Mouse (Mus musculus) embryonic facial prominence, embryonic 11.5 days (tissue): Measurements from ENCODE around the gene Musk. TPM values are rescaled to one million over a fixed set of nuclear protein-coding genes. Genes with fewer than 3 reads are reported as not detected.

ENCODE experiments used
- ATAC-seq: fragments of 200-750 bp; cut with Nextera tagmentation; replicated peaks from 2 replicates; pipeline ENCODE4 v1.8.0; 2017; ENCODE audit warnings: low read depth; ENCODE audit not compliant: insufficient number of reproducible peaks, low FRiP score, low TSS enrichment
- DNase-seq: peaks from one replicate; pipeline ENCODE4 v3.0.0-alpha.2; 2015; ENCODE audit warnings: low spot score
- H3K27ac ChIP-seq: fragments of 300-500 bp; sonication (generic); replicated peaks from 2 replicates; pipeline ENCODE4 v1.5.1; 2014; ENCODE audit warnings: mild to moderate bottlenecking, low read depth, low read length, control low read depth
- H3K27me3 ChIP-seq: fragments of 300-500 bp; sonication (generic); 2 replicates; pipeline ENCODE4 v1.6.1; 2014; ENCODE audit warnings: mild to moderate bottlenecking, low read length, moderate library complexity, mixed read lengths; ENCODE audit not compliant: control insufficient read depth, insufficient read depth
- H3K36me3 ChIP-seq: fragments of 300-500 bp; sonication (generic); replicated peaks from 2 replicates; pipeline ENCODE4 v1.6.1; 2014; ENCODE audit warnings: low read depth, mild to moderate bottlenecking, low read length, moderate library complexity, mixed read lengths; ENCODE audit not compliant: control insufficient read depth, insufficient read depth
- H3K4me1 ChIP-seq: fragments of 300-500 bp; sonication (generic); 2 replicates; pipeline ENCODE4 v1.6.1; 2014; ENCODE audit warnings: low read length, mixed read lengths; ENCODE audit not compliant: control insufficient read depth, insufficient read depth
- H3K4me2 ChIP-seq: fragments of 300-500 bp; sonication (generic); 2 replicates; pipeline ENCODE4 v1.6.1; 2014; ENCODE audit warnings: low read depth, mild to moderate bottlenecking, control low read depth, low read length, moderate library complexity
- H3K4me3 ChIP-seq: fragments of 300-500 bp; sonication (generic); 2 replicates; pipeline ENCODE4 v1.5.1; 2014; ENCODE audit warnings: low read depth, low read length, control low read depth
- H3K9ac ChIP-seq: fragments of 300-500 bp; sonication (generic); replicated peaks from 2 replicates; pipeline ENCODE4 v1.6.1; 2014; ENCODE audit warnings: mild to moderate bottlenecking, control low read depth, low read length
- H3K9me3 ChIP-seq: fragments of 300-500 bp; sonication (generic); replicated peaks from 2 replicates; pipeline ENCODE4 v1.6.1; 2016; ENCODE audit warnings: mild to moderate bottlenecking, low read length, inconsistent platforms, mixed read lengths; ENCODE audit not compliant: control insufficient read depth
- WGBS: fragments of 180-500 bp; shearing (Covaris S2); extraction: QIAGEN DNeasy Blood & Tissue Kit; methylation state at CpG from one replicate; pipeline ENCODE4 v1.1.7; 2014; 5-methylcytosine and 5-hydroxymethylcytosine counted together
- polyA plus RNA-seq: library from polyadenylated mRNA; unstranded; fragments of >200 nt; fragmentation: Nextera tagmentation; extraction: Ambion mirVana; gene quantifications from 2 replicates; pipeline ENCODE4 v1.2.1, GENCODE M21; 2014

The Musk gene
- polyA plus RNA-seq, 1 experiment from 2014 or later = 1.2 TPM

- Histone ChIP-seq H3K27ac (no peak overlapping the region), H3K9ac (no peak overlapping the region), H3K4me2 (no peak overlapping the region), H3K4me1 (no peaks in the 10 kb centered on the region), H3K4me3 (no peak overlapping the region), H3K27me3 (no peaks in the 10 kb centered on the region), H3K9me3 (no peaks in the 10 kb centered on the region), H3K36me3 (no peaks in the 10 kb centered on the region)
- DNase-seq (no peak), ATAC-seq (no peak)
- WGBS = 88% methylated on average over 7 of the region's 7 CpGs
Measured at GRCm38 (mm10) chr4:58350206-58350605, 64.4 kb downstream of the Musk start.

DNA sequence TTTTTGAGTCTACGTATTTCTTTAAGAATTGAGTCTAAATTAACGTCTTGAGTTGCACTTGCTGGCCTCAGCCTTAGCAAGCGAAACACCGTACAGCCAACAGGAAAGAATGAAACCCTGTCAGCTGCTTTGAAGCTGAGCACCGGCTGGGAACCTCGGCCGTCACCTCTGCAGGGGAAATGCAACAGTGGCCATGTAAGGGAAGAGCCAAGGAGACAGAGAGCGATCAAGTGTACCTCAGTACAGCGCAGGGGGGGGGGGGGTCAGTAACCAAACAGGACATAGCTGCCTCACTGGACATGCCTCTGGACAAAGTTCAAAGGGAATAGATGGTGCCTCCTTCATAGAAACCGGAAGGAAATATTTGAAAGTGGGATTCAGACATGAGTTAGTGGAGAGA, 65.4 kb downstream of the Musk start:
- Histone ChIP-seq H3K9ac (no peak overlapping the region), H3K27ac (no peak overlapping the region), H3K27me3 (no peaks in the 10 kb centered on the region), H3K36me3 (no peaks in the 10 kb centered on the region), H3K9me3 (no peaks in the 10 kb centered on the region), H3K4me1 (no peaks in the 10 kb centered on the region), H3K4me3 (no peak overlapping the region), H3K4me2 (no peak overlapping the region)
- DNase-seq (no peak), ATAC-seq (no peak)
- WGBS = 53% methylated on average over 10 of the region's 10 CpGs

DNA sequence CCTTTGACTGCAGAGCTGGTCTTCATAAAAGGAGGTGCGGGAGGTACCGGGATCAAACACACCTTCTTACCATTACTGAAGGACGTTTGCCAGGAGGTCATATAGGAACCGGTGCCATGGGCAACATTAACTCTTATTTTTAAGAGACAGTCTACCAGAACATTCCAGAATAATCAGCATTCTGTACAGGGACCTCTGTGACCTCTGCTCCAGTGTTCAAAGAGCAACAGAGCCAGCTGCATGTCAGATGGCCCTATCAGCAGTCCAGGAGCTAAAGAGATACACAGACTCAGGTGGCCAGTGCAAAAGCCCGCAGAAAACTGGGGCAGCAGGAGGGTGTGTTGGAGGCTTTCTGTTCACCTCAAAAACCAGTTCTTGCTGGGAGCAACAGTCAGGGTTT, 65.8 kb downstream of the Musk start:
- Histone ChIP-seq H3K9me3 (no peaks in the 10 kb centered on the region), H3K9ac (no peak overlapping the region), H3K4me1 (no peaks in the 10 kb centered on the region), H3K27ac (no peak overlapping the region), H3K27me3 (no peaks in the 10 kb centered on the region), H3K4me3 (no peak overlapping the region), H3K36me3 (no peaks in the 10 kb centered on the region), H3K4me2 (no peak overlapping the region)
- DNase-seq (no peak), ATAC-seq (no peak)
- WGBS = 62% methylated on average over 5 of the region's 5 CpGs

GRCm38 (mm10) chr4:58358996-58359395, 73.2 kb downstream of the Musk start:
- Histone ChIP-seq H3K4me1 (no peaks in the 10 kb centered on the region), H3K36me3 (no peaks in the 10 kb centered on the region), H3K4me3 (no peak overlapping the region), H3K4me2 (no peak overlapping the region), H3K27ac (no peak overlapping the region), H3K9ac (no peak overlapping the region), H3K9me3 (no peaks in the 10 kb centered on the region), H3K27me3 (no peaks in the 10 kb centered on the region)
- 82% methylated on average over 4 of the region's 4 CpGs for WGBS
- DNase-seq (no peak), ATAC-seq (no peak)

DNA sequence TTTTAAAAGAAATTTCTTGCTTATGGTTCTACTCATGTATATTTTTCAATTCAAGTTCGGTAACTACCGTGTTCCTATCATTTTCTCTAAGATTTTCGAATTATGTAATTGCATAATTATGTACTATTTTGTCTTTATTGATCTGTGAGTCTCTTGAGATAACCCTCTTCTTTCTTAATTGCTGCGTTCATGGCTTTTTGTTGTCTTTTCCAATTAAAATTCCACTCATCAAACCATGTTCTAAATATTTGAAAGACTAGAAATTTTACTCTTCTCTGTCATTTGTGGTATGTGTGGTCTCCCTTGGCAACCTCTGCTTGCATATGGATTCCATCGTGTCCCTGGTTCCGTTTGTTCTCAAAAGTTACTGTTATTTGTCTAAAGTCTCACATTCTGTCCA, 79.6 kb downstream of the Musk start:
- Histone ChIP-seq H3K4me1 (no peaks in the 10 kb centered on the region), H3K4me2 (no peak overlapping the region), H3K9ac (no peak overlapping the region), H3K9me3 (no peaks in the 10 kb centered on the region), H3K4me3 (no peak overlapping the region), H3K27me3 (no peaks in the 10 kb centered on the region), H3K36me3 (no peaks in the 10 kb centered on the region), H3K27ac (no peak overlapping the region)
- DNase-seq (no peak), ATAC-seq (no peak)
- WGBS = 69% methylated on average over 6 of the region's 6 CpGs

DNA sequence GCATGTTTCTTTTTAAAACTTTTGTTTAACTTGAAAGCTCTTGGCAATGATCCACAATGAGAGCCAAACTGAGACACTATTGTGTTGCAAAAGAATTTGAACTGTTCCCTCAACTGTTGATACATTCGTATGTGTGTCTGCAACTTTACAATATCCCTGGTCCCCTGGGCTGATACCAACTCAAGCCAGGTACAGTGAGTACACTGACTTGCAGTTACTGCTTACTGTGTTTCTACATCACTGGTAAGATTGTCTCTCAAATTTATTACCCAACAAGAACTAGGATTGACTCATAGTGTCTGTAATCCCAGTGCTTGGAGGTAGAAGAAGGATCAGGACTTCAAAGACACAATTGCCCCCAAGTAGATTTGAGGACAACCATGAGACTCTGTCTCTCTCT, 85.3 kb downstream of the Musk start:
- Histone ChIP-seq H3K9ac (no peak overlapping the region), H3K27ac (no peak overlapping the region), H3K36me3 (no peaks in the 10 kb centered on the region), H3K9me3 (no peaks in the 10 kb centered on the region), H3K27me3 (no peaks in the 10 kb centered on the region), H3K4me1 (no peaks in the 10 kb centered on the region), H3K4me2 (no peak overlapping the region), H3K4me3 (no peak overlapping the region)
- DNase-seq = no peak
- WGBS = 86% methylated on average over 1 of the region's 1 CpGs
- no peak for ATAC-seq

DNA sequence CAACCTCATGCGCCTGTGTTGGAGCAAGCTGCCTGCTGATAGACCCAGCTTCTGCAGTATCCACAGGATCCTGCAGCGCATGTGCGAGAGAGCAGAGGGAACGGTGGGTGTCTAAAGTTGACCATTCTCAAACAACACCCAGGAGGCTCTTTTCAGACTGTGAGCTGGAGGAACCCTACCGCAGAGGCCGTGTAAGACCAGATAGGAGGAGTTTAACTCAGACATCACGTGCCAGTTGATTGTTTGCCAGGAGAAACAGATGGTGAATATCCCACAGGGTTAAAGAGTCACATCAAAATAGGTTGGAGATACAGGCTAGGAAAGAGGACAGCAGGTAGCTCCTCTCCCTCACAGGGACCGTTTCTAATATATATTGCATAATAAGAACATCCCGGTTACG, 87.8 kb downstream of the Musk start:
- 93% methylated on average over 10 of the region's 10 CpGs for WGBS
- no peak overlapping the region for H3K9ac ChIP-seq
- ATAC-seq (no peak), DNase-seq (no peak)
- H3K27me3 ChIP-seq = no peaks in the 10 kb centered on the region
- H3K4me3 ChIP-seq = no peak overlapping the region
- no peak overlapping the region for H3K27ac ChIP-seq
- no peak overlapping the region; the same call in 1 of the 2 replicates for H3K4me2 ChIP-seq
- no peaks in the 10 kb centered on the region for H3K36me3 ChIP-seq
- H3K9me3 ChIP-seq = no peaks in the 10 kb centered on the region
- H3K4me1 ChIP-seq = no peaks in the 10 kb centered on the region

DNA sequence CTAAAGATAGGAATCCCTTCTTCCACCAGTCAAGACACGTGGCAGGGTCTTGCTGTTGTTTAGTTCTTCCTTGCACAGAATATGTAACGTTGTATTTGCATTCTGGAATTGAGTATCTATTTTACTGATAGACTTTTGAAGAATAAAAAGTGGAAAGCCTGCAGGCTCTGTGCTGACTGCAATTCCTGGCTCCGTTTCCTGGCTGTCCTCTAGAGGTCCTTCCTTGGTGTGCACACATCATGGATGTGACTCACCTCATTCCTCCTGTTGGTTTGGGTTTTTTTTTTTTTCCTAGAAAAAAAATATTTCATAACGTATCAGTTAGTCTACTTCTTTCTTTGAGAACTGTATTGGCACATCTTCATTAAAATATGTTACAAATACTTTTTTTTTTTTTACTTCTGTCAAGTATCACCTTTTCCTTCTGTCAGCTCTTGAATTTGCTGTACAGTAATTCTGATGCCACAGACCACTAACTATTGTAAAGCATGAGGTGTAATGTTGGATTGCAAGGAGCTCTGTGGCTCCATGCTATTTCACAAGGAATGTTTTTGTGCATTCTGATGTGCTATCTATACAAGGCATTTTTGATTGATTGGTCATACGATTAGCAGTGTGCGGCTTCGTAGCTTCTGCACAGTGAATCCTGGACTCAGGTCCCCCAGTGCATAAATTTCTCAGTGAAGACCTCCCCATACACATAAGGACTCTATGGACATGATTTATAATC, 88.5 kb downstream of the Musk start:
- H3K27me3 ChIP-seq = no peaks in the 10 kb centered on the region
- no peak overlapping the region for H3K9ac ChIP-seq
- H3K36me3 ChIP-seq = no peaks in the 10 kb centered on the region
- no peaks in the 10 kb centered on the region for H3K4me1 ChIP-seq
- no peaks in the 10 kb centered on the region for H3K9me3 ChIP-seq
- no peak overlapping the region for H3K4me2 ChIP-seq
- no peak for DNase-seq
- H3K4me3 ChIP-seq = no peak overlapping the region
- WGBS = 87% methylated on average over 7 of the region's 7 CpGs
- H3K27ac ChIP-seq = no peak overlapping the region
- ATAC-seq = no peak
